Mouse (Mus musculus) hindbrain, embryonic 11.5 days (tissue): ENCODE results near the gene Mb21d2. TPM values are rescaled to one million over a fixed set of nuclear protein-coding genes. Genes with fewer than 3 reads are reported as not detected.

Experiments
- ATAC-seq: fragments of 200-750 bp; cut with Nextera tagmentation; 2 replicates; pipeline ENCODE4 v1.8.0; 2017; ENCODE audit warnings: mild to moderate bottlenecking, moderate TSS enrichment, moderate library complexity; ENCODE audit not compliant: low FRiP score
- DNase-seq: peaks from one replicate; pipeline ENCODE4 v3.0.0-alpha.2; 2015; ENCODE audit warnings: low spot score
- H3K27ac ChIP-seq: fragments of 300-500 bp; sonication (generic); 2 replicates; pipeline ENCODE4 v1.5.1; 2014; ENCODE audit warnings: mild to moderate bottlenecking, low read depth, low read length
- H3K27me3 ChIP-seq: fragments of 300-500 bp; sonication (generic); 2 replicates; pipeline ENCODE4 v1.6.1; 2014; ENCODE audit warnings: mild to moderate bottlenecking, low read length, moderate library complexity, mixed read lengths; ENCODE audit not compliant: control insufficient read depth, insufficient read depth
- H3K36me3 ChIP-seq: fragments of 300-500 bp; sonication (generic); 2 replicates; pipeline ENCODE4 v1.6.1; 2014; ENCODE audit warnings: mild to moderate bottlenecking, low read length, moderate library complexity, mixed read lengths; ENCODE audit not compliant: control insufficient read depth, insufficient read depth
- H3K4me1 ChIP-seq: fragments of 300-500 bp; sonication (generic); replicated peaks from 2 replicates; pipeline ENCODE4 v1.6.1; 2014; ENCODE audit warnings: low read length, mixed read lengths; ENCODE audit not compliant: control insufficient read depth, insufficient read depth
- H3K4me2 ChIP-seq: fragments of 300-500 bp; sonication (generic); replicated peaks from 2 replicates; pipeline ENCODE4 v1.6.1; 2014; ENCODE audit warnings: mild to moderate bottlenecking, low read depth, low read length
- H3K4me3 ChIP-seq: fragments of 300-500 bp; sonication (generic); 2 replicates; pipeline ENCODE4 v1.5.1; 2014; ENCODE audit warnings: low read depth, low read length
- H3K9ac ChIP-seq: fragments of 300-500 bp; sonication (generic); 2 replicates; pipeline ENCODE4 v1.6.1; 2014; ENCODE audit warnings: low read depth, low read length
- H3K9me3 ChIP-seq: fragments of 300-500 bp; sonication (generic); 2 replicates; pipeline ENCODE4 v1.6.1; 2016; ENCODE audit warnings: low read length; ENCODE audit not compliant: control insufficient read depth
- WGBS: fragments of 180-500 bp; shearing (Covaris S2); extraction: QIAGEN DNeasy Blood & Tissue Kit; methylation state at CpG from one replicate; pipeline ENCODE4 v1.1.7; 2014; 5-methylcytosine and 5-hydroxymethylcytosine counted together
- polyA plus RNA-seq: library from polyadenylated mRNA; unstranded; fragments of >200 nt; fragmentation: Nextera tagmentation; extraction: Ambion mirVana; gene quantifications from 2 replicates; pipeline ENCODE4 v1.2.1, GENCODE M21; 2014

Mb21d2 gene
- polyA plus RNA-seq, 1 experiment from 2014 or later = 8.6 TPM

- Histone ChIP-seq H3K9ac (no peak overlapping the region), H3K27me3 (no peaks in the 10 kb centered on the region), H3K9me3 (peaks cover 4% of the 10 kb centered on the region; the same call in 1 of the 2 replicates), H3K4me2 (no peak overlapping the region), H3K4me3 (no peak overlapping the region), H3K36me3 (no peaks in the 10 kb centered on the region), H3K27ac (no peak overlapping the region), H3K4me1 (0 out of 2 replicates have a peak, but pooled peaks cover 2% of the 10 kb centered on the region)
- DNase-seq (no peak), ATAC-seq (no peak)
- WGBS = 73% methylated on average over 9 of the region's 9 CpGs
These were observed 43.2 kb downstream of the Mb21d2 start for GRCm38 (mm10) chr16:28886201-28886745.

- H3K9ac ChIP-seq = no peak overlapping the region
- 79% methylated on average over 8 of the region's 8 CpGs for WGBS
- no peak for ATAC-seq
- no peak overlapping the region for H3K4me3 ChIP-seq
- H3K27ac ChIP-seq = no peak overlapping the region
- DNase-seq = no peak
- H3K4me1 ChIP-seq = peaks cover 7% of the 10 kb centered on the region; the same call in 1 of the 2 replicates
- H3K4me2 ChIP-seq = no peak overlapping the region
- H3K36me3 ChIP-seq = no peaks in the 10 kb centered on the region
- no peaks in the 10 kb centered on the region for H3K27me3 ChIP-seq
- peaks cover 4% of the 10 kb centered on the region; the same call in 1 of the 2 replicates for H3K9me3 ChIP-seq
These were observed 44.0 kb downstream of the Mb21d2 start for GRCm38 (mm10) chr16:28885474-28885873.

- DNase-seq (no peak), ATAC-seq (no peak)
- H3K36me3 ChIP-seq = no peaks in the 10 kb centered on the region
- H3K27ac ChIP-seq = no peak overlapping the region
- WGBS = 82% methylated on average over 5 of the region's 5 CpGs
- H3K4me2 ChIP-seq = no peak overlapping the region
- no peak overlapping the region for H3K9ac ChIP-seq
- peaks cover 10% of the 10 kb centered on the region; the same call in 1 of the 2 replicates for H3K4me1 ChIP-seq
- H3K4me3 ChIP-seq = no peak overlapping the region
- peaks cover under 1% of the 10 kb centered on the region; the same call in 1 of the 2 replicates for H3K9me3 ChIP-seq
- H3K27me3 ChIP-seq = no peaks in the 10 kb centered on the region
These were observed 44.8 kb downstream of the Mb21d2 start for GRCm38 (mm10) chr16:28884661-28885060.

- Histone ChIP-seq H3K9me3 (no peaks in the 10 kb centered on the region), H3K36me3 (no peaks in the 10 kb centered on the region), H3K27ac (no peak overlapping the region), H3K4me2 (no peak overlapping the region), H3K4me3 (no peak overlapping the region), H3K4me1 (peaks cover 10% of the 10 kb centered on the region; the same call in 1 of the 2 replicates), H3K9ac (no peak overlapping the region), H3K27me3 (no peaks in the 10 kb centered on the region)
- no peak for DNase-seq
- 80% methylated on average over 8 of the region's 8 CpGs for WGBS
- ATAC-seq = no peak
These were observed 45.8 kb downstream of the Mb21d2 start for GRCm38 (mm10) chr16:28883649-28884048.

GRCm38 (mm10) chr16:28882687-28883428 is 46.6 kb downstream of the Mb21d2 start:
- Histone ChIP-seq H3K4me3 (no peak overlapping the region), H3K9me3 (no peaks in the 10 kb centered on the region), H3K36me3 (no peaks in the 10 kb centered on the region), H3K4me2 (no peak overlapping the region), H3K4me1 (peaks cover 10% of the 10 kb centered on the region; the same call in 1 of the 2 replicates), H3K27ac (no peak overlapping the region), H3K9ac (no peak overlapping the region), H3K27me3 (no peaks in the 10 kb centered on the region)
- DNase-seq (no peak), ATAC-seq (no peak)
- 88% methylated on average over 21 of the region's 21 CpGs for WGBS

GRCm38 (mm10) chr16:28881787-28882186 is 47.7 kb downstream of the Mb21d2 start:
- Histone ChIP-seq H3K4me1 (peaks cover 10% of the 10 kb centered on the region; the same call in 1 of the 2 replicates), H3K27me3 (no peaks in the 10 kb centered on the region), H3K9ac (no peak overlapping the region), H3K4me3 (no peak overlapping the region), H3K27ac (no peak overlapping the region), H3K4me2 (no peak overlapping the region), H3K36me3 (no peaks in the 10 kb centered on the region), H3K9me3 (no peaks in the 10 kb centered on the region)
- ATAC-seq = no peak
- no peak for DNase-seq
- WGBS = 65% methylated on average over 8 of the region's 8 CpGs

GRCm38 (mm10) chr16:28880756-28881155 is 48.7 kb downstream of the Mb21d2 start:
- no peaks in the 10 kb centered on the region for H3K36me3 ChIP-seq

GRCm38 (mm10) chr16:28880307-28880681 is 49.2 kb downstream of the Mb21d2 start:
- Histone ChIP-seq H3K4me2 (no peak overlapping the region), H3K9ac (no peak overlapping the region), H3K27ac (no peak overlapping the region), H3K9me3 (no peaks in the 10 kb centered on the region), H3K36me3 (no peaks in the 10 kb centered on the region), H3K4me1 (peaks cover 8% of the 10 kb centered on the region; the same call in 1 of the 2 replicates), H3K27me3 (no peaks in the 10 kb centered on the region), H3K4me3 (no peak overlapping the region)
- no peak for DNase-seq
- 52% methylated on average over 8 of the region's 8 CpGs for WGBS
- peak; percentile 10; the same call in 1 of the 2 replicates for ATAC-seq

More at GRCm38 (mm10) chr16:28880756-28881155, 48.7 kb downstream of the Mb21d2 start:
- Histone ChIP-seq H3K27ac (no peak overlapping the region), H3K9ac (no peak overlapping the region), H3K27me3 (no peaks in the 10 kb centered on the region), H3K4me2 (no peak overlapping the region), H3K4me3 (no peak overlapping the region), H3K9me3 (no peaks in the 10 kb centered on the region), H3K4me1 (peaks cover 10% of the 10 kb centered on the region; the same call in 1 of the 2 replicates)
- ATAC-seq (peak; percentile 80), DNase-seq (peak; percentile 36)
- 20% methylated on average over 8 of the region's 8 CpGs for WGBS
